Mouse (Mus musculus): Measurements from ENCODE around the gene Ssc5d.

Gene Ssc5d

GRCm38 (mm10) chr7:4919971-4920370 is 5.6 kb upstream of the Ssc5d start:
- no peak for DNase-seq (ENCODE audit: low spot score)

DNA sequence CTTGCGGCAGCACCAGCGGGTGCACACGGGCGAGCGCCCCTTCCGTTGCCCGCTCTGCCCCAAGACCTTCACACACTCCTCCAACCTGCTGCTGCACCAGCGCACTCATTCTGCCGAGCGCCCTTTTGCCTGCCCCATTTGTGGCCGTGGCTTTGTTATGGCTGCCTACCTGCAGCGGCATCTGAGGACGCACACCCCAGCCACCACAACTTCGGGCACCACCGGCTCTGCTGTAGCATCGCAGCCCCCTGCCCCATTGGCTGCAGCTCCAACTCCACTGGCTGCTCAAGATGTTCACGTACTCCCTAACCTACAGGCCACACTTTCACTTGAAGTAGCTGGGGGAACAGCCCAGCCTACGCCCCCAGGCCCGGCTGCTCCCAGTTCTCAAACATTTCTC is 5.1 kb upstream of the Ssc5d start:
- DNase-seq (ENCODE audit: low spot score): no peak

DNA sequence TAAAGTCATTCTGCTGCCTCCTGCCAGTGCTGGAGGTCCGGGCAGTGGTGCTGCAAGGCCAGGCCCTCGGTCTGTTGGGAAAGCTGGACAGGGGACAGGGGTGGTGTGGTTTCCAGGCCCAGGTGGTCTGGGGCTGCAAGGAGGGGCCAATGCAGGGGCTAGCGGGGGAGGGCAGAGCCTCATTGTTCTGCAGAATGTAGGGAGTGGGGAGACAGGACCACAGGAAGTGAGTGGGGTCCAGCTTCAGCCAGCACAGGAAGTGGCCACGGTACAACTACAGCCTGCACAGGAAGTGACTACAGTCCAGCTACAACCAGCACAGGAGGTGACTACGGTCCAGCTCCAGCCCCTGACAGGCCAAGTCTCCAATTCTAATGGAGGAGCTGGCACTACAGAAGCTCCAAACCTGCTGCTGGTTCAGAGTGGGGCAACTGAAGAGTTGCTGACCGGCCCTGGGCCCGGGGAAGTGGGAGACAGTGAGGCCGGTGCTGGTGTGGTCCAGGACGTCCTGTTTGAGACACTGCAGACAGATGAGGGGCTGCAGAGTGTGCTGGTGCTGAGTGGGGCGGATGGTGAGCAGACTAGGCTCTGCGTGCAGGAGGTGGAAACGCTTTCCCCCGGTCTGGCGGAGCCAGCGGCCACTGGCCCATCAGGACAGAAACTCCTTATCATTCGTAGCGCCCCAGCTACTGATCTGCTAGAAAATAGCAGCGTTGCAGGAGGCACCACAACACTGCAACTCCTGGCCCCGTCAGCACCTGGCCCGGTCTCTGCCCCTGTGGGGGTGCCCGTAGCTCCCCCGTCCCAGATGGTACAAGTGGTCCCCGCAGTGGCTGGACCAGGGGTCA is 4.4 kb upstream of the Ssc5d start:
- no peak for DNase-seq (ENCODE audit: low spot score)

DNA sequence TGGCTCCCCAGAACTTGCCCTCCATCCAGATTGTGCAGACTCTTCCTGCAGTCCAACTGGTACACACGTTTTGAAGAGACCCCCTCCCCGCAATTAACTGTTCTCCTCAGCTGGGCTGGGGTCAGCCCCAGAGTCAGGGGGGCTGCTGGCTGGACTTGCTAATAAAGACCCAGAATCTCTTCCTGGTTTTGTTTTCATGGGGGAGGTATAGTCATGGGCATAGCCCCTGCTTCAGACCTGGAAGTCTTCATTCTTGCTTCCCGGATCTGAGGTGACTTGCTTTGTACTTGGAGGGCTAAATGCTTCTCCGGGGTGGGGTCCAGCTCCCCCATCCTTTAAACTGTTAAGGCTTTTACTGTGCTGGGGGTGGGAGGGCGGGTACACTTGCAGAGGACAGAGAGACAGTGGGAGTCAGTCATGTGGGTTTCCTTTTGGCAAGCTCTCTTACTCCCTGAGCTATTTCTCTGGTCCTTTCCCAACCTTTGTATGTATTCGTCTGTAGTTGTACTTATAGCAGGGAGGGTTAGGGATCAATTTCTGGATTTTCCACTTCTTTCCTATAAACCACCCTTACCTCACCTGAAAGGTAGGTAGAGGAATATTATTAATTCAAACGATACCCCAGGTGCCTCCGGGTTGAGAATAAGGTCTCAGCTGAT is 3.6 kb upstream of the Ssc5d start, which contains the start of gene Nat14:
Gene Nat14 (plus strand): TSS at position 205 of the 659 bp plus-strand sequence.
- DNase-seq (ENCODE audit: low spot score): no peak

- DNase-seq (ENCODE audit: low spot score): peak; percentile 88
Measured at GRCm38 (mm10) chr7:4922508-4922907, 3.1 kb upstream of the Ssc5d start.

- DNase-seq (ENCODE audit: low spot score): peak; percentile 65
Measured at GRCm38 (mm10) chr7:4922931-4923565, 2.5 kb upstream of the Ssc5d start.

DNA sequence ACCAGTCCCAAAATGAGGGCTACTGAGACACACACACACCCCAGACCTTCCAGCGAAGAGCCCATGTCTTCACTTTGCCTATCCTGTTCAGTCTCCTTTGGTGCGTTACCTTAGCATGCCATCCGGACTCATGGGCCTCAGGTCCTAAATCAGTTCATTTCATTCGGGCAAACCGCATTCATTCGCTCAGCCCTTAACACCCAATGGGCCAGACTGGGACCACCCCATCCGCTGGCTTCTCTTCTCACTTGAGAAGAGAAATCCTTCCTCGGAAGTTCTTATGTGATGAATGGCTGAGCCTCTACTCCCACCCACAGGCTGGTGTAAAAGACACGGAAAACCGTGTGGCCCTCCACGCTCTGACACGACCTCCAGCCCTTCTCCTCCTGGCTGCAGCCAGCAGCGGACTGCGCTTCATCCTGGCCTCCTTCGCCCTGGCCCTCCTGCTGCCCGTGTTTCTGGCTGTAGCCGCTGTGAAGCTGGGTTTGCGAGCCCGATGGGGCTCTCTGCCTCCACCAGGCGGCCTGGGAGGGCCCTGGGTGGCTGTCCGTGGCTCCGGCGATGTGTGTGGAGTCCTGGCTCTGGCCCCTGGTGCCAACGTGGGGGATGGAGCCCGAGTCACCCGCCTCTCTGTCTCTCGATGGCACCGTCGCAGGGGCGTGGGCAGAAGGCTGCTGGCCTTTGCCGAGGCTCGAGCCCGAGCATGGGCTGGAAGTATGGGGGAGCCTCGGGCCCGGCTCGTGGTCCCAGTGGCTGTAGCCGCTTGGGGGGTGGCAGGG is 1.8 kb upstream of the Ssc5d start:
- DNase-seq (ENCODE audit: low spot score): no peak

DNA sequence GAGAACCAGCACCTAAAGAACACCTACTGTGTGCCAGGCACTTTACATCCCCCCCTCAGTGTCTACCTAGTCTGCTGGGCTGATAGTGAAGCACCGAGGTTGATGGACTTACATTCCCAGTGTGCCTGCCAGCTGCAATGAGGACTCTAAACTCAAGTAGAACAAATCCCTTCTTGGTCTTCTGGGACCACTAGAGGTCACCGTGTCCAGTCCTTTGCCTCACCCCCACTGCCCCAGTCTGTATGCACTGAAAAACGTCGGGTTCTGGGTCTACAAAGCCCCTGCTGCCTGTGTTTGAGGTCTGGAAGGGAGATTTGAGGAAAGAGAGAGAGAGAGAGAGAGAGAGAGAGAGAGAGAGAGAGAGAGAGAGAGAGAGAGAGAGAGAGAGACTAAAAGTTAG is 1.1 kb upstream of the Ssc5d start:
- DNase-seq (ENCODE audit: low spot score): no peak

GRCm38 (mm10) chr7:4924891-4925301 is 689 bp upstream of the Ssc5d start:
- DNase-seq (ENCODE audit: low spot score): no peak

GRCm38 (mm10) chr7:4926849-4927248 is 1.3 kb downstream of the Ssc5d start:
- DNase-seq (ENCODE audit: low spot score): no peak

GRCm38 (mm10) chr7:4927711-4928110 is 2.1 kb downstream of the Ssc5d start:
- DNase-seq (ENCODE audit: low spot score): no peak

DNA sequence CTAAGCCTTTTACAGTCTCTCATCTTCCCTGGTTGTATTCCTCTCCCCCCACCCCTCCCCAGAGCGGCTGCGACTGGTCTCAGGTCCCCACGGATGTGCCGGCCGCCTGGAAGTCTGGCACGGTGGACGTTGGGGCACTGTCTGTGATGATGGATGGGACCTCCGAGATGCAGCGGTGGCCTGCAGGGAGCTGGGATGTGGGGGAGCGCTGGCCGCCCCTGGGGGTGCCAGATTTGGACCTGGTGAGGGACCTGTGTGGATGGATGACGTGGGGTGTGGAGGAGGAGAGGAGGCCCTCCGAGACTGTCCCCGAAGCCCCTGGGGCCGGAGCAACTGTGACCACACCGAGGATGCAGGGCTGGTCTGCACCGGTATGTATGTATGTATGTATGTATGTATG is 2.7 kb downstream of the Ssc5d start:
- DNase-seq (ENCODE audit: low spot score): no peak

- no peak for DNase-seq (ENCODE audit: low spot score)
Measured at GRCm38 (mm10) chr7:4933103-4933502, 7.5 kb downstream of the Ssc5d start.

DNA sequence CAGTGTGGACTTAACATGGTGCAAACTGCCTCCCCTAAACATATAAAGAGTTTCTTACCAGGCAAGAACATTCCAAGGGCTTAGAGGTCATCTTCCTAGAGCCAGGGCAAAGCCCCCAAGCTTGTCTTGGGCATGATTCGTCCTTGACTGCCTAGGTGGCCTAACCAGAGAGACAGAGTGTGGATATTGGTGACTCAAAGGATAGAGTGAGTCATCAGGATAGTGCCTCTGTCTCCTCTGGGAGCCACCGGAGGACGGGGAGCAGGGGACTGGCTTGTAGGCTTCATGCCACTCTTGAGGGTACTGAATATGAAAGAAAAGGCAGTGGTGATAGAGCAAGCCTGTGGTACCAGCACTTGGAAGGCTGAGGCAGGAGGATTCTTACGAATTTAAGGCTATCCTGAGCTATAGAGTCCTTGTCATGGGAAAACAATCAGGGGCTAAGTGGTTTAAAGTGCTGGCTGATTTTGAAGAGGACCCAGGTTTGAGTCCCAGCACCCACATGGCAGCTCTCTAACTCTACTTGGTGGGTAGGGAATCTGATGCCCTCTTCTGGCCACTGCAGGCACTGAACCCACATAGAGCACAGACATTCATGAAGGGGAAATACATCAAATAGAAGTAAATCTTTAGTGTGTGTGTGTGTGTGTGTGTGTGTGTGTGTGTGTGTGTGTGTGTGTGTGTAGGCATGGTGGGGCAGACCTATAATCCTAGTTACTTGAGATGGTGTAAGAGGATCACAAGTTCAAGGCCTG is 8.8 kb downstream of the Ssc5d start:
- no peak for DNase-seq (ENCODE audit: low spot score)

DNA sequence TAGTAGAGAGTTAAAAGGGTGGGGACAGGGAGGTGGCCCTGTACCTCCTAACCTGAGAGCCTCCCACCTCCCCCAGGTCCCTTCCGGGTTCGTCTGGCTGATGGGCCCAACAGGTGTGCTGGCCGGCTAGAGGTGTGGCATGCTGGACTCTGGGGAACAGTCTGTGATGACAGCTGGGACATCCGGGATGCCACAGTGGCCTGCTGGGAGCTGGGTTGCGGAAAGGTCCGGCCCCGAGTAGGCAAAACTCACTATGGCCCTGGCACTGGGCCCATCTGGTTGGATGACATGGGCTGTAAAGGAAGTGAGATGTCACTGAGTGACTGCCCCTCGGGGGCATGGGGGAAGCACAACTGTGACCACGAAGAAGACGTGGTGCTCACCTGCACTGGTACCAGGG is 11.2 kb downstream of the Ssc5d start:
- DNase-seq (ENCODE audit: low spot score): no peak

DNA sequence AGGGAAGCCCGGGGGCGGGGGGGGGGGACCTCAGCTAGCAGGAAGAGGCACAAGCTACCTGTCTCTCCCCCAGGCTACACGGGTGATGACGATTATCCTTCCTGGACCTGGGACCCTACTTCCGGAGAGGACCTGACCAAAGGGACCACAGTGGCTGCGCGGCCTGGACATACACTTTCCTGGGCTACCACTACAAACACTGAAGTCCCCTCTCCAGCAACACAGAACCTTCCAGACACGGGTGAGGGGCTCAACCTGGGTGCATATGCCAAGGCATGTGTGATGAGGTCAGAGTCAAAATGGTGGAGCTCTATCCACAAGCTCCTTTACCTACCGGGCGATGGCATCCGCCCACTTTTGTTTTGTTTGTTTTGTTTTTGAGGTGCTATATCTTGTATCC is 11.8 kb downstream of the Ssc5d start:
- DNase-seq (ENCODE audit: low spot score): no peak

GRCm38 (mm10) chr7:4938456-4938855 is 12.9 kb downstream of the Ssc5d start:
- no peak for DNase-seq (ENCODE audit: low spot score)

DNA sequence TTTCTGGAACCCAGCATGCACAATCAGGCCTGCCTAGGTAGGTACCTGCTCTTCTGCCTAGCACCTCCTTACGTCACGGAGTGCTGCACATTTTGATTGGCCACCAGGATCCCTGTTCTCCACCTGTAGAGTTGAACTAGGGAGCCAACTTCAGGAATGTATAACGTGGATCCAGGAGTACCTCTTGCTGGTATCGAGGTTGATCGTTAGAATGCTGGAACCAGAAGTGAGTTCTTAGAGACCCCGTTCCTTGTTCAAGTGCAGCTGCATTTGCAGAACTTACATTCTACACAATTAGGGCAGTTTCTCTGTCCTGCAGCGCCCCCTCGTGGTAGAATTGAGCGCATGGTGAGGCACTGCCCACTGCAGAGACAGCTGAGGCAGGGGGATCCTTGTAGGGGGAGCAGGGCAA is 14.5 kb downstream of the Ssc5d start:
- no peak for DNase-seq (ENCODE audit: low spot score)

DNA sequence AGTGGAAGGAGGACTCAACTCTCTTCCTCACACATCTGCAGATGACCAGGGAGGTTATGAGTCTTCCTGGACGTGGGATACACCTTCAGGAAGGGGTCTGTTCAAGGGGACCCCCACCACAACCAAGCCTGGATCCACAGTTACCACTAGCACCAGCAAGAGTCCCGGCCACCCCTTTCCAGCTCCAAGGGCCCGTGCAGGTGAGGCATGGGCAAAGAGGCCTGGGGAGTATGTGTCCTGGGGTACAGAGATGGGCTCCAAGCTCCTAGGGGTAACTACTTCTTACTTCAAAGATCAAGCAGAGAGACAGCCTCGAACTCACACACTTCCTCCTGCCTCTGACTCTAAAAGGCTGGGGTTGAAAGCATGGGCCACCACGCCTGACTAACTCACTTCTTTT is 17.1 kb downstream of the Ssc5d start:
- no peak for DNase-seq (ENCODE audit: low spot score)

DNA sequence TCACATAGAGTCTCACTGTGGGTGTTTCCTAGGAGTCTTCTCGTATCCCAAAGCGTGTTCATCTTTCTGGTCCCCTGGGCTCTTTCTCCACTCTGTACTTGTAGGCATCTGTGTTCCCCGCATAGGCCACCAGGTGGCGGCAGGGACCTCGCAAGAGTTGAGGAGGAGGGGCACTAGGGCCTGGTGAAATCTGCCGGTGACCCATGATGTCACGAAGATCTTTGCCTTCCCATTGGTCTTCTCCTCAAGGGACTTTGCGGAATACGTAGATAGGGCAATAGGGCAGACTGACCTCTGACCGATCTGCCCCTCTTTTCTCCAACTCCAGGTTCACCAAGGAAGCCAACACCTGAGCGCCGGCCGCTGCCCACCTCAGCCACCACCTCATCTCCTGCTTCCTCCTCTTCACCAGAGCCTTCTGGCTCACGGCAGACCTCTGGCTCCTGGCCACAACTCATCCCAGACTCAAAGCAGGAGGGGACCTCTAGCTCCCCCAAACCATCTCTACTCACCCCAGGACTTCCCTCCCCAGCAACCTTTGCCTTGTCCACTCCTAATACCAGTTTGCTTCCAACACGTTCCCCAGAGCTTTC is 17.7 kb downstream of the Ssc5d start:
- peak; percentile 94 for DNase-seq (ENCODE audit: low spot score)

GRCm38 (mm10) chr7:4947855-4948254 is 22.3 kb downstream of the Ssc5d start:
- no peak for DNase-seq (ENCODE audit: low spot score)

Data from left cerebral cortex, adult 11 months (tissue).